Mouse (Mus musculus) embryo, embryonic 10.5 days (tissue): ENCODE measurements at regions not wholly inside any gene's neighbourhood (a gene's known extent, or its start where the extent isn't known, plus 50 kb on each side); places are given as distances from the start of the nearest gene placed in this dataset.
"Not testable (repeated sequence)": the region's sequence is repeated elsewhere in the genome, so short reads cannot be mapped to it uniquely, and the experiment has no call there.

Experiments
- DNase-seq: peaks from one replicate; pipeline ENCODE4 v3.0.0-alpha.2; 2015; ENCODE audit warnings: low spot score

DNA sequence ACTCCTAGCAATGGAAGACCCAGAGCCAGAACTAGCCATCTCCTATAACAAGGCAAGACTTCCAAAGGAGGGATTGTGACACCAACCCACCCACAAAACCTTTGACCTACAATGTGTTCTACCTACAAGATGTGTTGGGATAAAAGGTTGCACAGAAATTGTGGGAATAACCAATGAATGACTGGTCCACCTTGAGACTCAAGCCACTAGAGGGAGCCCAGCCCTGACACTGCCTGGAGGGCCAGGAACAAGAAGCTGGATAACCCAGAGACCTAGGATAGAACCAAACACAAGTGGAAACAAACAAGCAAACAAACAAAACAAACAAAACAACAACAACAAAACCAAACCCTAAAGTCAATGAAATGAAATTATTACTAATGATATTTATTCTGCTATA lies 288.8 kb downstream of the Dchs2 start:
- peak; percentile 42 for DNase-seq

DNA sequence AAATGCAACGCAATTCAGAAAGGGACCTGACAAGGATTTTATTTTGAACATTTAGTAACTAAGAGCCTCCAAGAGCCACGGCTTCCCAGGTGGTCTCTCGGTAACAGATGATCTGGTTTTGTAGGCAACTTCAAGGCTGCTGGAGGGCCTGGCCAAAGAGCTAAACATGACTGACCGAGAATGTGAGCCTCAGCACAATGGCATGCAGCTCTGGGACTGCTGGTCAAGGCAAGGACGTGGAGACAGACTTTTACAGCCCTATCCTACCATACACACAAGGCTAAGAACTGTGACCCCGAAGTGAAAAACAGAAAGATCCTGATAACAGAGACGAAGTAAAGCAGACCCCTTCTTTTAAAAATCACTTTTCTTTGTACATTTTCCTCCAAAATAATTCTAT lies 296.5 kb downstream of the Dchs2 start:
- no peak for DNase-seq

DNA sequence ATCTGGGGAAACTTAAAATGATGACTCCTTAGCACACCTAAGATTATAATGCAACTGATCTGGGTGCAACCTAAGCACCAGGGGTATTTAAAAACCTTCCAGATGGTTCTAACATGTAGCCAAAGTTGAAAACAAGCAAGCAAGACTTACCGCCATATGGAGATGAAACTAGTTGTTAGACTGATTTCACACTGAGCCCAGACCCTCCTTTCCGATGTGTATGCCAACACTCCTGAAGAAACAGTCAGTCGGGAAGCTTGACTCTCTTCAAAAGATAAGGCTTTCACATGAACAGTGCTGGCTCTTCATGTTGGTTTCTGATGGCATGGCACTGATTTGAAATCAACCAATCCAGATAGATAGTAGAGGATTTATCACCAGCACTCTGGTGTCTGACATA lies 301.6 kb downstream of the Dchs2 start:
- no peak for DNase-seq

DNA sequence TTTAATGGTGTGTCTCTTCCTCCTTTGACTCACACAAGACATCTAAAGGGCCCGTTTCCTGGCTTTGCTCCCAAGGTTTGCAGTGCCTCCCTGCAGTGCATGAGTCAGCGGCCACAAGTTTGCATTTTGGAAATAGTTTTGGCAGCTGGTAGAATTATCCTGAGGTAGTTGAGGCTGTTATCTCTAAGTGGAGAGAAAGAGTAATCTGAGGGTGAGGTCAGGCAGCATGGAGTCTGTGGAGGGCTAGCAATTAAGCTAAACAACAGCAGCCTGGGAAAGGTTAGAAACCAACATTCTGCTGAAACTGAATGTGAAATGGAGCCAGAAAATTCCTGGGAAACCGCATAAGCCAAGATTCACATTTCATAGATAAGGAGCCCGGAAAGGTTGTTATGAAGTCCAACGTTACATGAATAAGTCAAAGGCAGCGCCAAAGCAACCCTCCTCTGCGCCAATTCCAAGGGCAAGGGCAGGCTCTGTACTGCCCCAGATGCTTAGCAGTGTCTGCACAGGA lies 318.5 kb downstream of the Dchs2 start:
- no peak for DNase-seq

DNA sequence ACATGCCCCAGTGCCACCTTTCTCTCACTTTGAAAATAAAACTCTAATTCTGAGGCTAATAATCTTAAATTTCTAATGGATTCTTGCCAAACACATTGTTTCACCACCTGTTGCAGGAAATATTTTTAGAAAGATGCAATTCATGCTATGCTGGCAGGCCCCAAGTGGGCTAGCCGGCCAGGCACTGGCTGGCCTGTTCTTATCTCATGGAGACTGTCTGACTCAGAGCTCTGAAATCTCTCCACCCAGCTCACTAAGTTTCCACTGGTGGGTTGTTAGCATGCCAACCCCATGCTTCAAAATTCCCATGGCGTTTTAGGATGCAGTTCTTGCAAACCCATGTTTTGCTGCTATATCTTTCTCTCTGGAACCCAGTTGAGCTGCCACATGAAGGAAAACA lies 315.5 kb upstream of the Sfrp2 start:
- no peak for DNase-seq

DNA sequence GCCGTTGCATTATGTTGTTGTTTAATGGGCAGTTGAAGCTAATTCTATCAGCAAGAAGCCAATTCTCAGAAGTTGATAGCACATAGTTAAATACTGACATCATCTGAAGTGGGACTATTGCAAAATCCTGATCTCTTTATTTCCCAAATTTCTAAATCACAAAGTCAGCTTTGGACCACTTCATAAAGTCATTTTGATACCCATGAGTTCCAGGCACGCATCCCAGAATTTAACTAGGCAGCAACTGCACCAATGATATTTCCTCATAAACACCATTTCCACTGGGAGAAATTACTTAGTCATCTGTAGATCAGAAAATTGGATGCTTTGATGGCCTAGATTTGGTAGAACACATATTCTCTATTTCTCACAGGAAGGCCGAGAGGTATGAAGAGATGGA lies 314.8 kb upstream of the Sfrp2 start:
- DNase-seq, result no peak

DNA sequence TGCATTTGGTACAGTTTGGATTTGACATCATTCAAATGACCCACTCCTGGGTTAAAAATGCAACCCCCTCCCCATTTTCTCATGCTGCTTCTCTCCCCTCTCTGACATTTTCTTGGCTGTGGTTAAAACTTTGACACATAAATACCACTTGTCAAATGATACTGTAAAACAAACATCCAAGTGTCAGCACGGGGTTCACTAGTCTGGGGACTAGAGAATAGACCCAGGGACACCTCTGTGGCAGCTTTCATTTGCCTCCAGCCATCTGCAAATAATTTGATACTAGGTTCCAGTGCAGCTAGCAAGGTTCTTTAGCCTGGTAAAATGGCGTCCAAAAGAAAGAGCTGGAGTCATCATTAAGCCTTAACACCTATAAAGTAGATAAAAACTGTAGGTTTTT lies 312.7 kb upstream of the Sfrp2 start:
- no peak for DNase-seq

DNA sequence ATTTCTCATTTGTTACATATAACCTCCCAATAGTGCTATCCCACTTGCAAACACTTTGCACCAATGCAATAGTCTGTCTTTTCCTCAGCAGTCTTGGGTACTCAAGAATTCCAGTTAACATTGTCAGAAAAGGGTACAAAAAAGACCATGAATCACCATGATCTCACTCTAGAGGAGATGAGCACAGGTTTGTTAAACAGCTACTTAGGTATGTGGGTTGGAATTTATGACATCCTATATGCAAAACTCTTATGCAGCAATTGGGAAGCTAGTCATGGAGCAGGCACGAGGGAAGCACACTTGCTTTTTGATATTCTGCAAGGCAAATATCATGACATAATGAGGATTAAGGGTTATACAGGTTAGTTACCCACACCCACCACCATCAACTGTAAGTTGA lies 307.7 kb upstream of the Sfrp2 start:
- no peak for DNase-seq

DNA sequence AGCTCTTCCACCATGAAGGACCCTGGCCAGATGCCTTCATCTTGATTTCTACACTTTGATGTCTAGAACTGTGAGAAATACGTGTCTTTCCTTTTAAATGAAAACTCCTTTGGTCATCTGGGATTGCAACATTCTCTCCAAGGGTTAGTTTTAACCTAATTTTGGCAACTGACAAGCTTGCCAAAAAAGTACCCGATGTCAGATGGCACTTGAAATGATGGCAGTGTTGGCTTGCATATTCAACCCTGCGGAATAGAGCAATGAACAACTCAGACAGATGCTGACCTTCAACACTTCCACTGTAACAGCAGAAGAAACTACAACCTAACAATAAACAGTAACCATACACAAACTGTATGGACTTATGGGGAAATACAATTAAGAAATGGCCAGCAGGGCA lies 286.9 kb upstream of the Sfrp2 start:
- DNase-seq, result no peak

DNA sequence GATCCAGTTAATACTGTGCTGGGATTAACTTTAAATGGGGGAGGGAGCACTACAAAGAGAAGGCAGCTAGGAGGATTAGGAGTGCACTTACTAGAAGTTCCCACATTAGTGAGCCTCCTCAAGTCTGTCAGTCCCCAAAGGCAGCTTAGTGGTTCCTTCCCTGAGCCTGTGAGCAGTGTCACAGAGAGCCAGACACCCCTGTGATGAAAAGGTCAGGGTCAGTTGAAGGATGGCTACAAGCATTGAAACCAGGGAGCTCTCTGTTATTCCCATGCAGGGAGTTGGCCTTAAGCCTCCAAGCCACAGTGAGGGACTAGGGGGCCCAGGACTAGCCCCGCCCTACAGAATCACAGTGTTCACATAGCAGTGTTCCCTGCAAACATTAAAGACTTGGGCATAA lies 285.9 kb upstream of the Sfrp2 start:
- no peak for DNase-seq

DNA sequence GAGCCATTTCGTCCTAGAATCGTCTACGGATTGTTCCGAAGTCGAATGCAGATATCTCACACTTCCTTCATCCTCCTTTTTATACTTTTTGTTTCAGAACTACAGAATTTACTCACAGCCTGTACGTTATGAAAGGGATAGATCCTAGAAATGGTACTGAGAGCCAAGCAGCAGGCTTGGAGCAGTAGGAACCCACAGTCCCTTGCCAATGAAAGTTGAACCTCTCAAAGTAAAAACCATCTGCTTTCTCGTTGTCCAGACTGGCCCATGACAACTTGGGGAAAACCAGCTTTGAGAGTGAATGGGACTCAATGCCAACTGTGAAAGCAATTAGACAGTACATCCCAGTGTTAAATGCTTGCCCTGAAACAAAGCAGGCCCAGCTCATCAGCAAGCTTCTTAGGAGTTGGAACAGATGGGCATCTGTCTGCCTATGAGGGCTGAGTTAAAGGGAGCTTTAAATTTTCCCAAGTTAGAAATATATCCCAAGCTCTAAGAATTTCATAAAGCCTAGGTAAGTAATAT lies 279.9 kb upstream of the Sfrp2 start:
- DNase-seq, result no peak

DNA sequence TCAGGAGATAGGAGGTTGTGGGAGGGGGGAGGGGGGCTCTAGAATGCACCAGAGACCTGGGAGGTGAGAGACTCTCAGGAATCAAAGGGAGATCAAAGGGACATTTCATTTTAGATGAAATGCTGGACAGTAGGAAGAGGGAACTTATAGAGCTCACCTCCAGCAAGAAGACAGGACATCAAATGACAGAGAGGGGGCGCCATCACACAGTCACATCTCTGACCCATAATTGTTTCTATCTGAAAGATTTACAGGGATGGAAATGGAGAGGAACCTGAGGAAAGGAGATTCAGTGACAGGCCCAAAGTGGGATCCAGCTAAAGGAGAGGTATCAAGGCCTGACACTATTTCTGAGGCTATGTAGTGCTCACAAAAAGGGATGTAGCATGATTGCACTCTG lies 270.5 kb upstream of the Sfrp2 start:
- peak; percentile 45 for DNase-seq

DNA sequence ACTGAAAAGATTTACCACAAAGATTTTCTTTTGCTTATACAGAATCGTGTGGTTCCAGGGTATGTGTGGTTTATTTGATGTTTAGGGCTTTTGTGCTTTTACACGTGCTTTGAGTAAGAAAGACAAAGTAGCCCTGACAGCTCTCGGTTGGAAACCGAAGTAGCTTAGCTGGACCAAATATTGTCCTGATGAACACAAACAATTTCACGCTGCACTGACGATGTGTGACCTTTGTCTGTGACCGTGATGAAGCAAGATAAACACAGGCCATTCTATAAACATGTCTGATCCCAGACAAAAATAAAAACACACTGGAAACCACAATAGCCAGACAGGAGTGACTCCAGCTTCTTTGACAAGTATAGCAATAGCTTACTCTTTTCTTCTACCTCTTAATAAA lies 262.2 kb upstream of the Sfrp2 start:
- DNase-seq, result peak; percentile 24

DNA sequence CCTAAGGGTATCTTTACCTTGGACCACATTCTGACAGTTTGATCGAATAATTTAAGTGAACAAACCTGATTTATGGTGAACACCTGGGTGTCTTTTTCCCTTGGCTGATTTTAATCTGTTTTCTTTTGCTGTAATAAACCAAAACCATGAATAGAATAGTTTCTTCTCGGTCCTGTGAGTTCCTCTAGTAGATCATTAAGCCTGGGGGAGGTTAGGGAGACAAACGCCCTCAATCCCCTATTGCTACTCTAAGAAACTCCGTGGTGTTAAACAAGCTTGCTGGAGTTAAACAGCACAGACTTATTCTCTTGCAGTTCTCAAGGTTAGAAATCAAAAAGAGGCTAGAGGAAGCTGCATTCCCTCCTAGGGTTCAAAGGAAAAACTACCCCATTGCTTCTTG lies 249.5 kb upstream of the Sfrp2 start:
- no peak for DNase-seq

DNA sequence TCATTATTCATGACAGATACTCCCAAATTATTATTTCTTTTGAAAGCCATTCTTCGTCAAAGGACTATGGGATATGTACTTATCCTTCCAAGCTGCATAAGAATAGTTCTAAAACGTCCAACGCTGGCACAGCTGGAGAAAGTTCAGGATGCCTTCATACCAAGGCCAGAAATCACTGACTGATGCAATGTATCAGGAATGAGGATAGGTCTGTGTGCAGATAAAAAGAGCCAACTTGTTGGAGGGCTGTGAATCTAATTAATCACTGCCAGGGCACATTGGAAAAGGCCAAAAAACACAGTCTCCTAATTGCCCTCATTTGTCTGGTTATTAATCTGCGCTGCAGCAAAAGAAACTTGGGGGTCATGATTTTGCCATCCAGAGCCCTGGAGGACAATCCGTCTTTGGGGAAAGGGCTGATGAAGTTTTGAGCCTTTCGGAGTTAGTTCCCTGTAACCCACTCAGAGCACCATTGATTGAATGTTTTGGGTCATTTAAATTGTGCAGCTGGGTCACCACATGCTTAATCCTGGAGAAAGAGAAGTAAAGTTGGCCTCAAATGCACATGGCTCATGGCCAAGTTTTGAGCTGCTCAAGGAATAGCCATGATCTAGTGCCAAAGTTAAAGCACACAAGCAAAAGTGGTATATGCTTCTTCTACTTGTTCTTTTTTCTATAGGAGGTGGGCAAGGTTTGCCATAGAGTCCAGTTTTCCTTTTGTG lies 248.0 kb upstream of the Sfrp2 start:
- peak; percentile 10 for DNase-seq

DNA sequence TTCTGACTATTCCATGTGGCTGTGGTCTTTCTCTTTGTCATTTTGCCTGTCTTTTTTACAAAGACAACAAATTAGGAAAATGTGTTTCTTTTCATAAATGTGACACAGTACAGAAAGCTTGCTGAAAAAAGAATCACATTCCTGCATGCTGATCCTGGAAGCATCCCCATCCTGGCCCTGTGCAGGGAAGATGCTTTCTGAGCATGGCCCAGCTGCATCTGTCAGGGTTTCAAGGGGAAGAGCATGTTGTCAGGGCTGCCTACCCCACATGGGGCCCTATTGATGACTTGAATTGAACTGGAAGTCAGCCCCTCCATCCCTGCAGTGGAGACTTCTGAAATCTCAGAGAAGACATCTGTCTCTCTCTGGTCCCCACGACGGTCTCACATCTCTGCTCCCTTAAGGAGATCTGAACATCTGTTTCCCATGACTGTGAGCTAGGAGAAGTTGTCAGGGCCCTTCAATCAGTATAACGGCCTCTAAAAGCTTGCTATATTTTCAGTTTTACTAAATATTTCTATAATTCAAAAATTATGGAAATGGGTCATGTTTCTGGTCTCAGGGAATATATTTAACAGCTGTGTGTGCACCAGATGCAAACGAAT lies 235.8 kb upstream of the Sfrp2 start:
- DNase-seq, result no peak

DNA sequence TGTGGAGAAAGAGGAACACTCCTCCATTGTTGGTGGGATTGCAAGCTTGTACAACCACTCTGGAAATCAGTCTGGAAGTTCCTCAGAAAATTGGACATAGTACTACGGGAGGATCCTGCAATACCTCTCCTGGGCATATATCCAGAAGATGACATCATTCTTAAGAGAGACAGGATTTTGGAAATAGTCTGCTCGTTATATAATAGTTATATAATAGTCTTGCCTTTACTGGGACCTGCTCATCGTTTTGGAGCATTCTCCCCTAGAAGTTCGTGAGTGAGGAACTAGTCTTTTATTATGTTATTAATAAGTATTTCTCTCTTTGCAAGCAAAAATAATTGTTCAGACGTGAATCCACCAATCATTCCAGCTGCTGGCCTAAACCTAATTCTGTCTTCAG lies 229.5 kb upstream of the Sfrp2 start:
- not testable (repeated sequence) for DNase-seq

DNA sequence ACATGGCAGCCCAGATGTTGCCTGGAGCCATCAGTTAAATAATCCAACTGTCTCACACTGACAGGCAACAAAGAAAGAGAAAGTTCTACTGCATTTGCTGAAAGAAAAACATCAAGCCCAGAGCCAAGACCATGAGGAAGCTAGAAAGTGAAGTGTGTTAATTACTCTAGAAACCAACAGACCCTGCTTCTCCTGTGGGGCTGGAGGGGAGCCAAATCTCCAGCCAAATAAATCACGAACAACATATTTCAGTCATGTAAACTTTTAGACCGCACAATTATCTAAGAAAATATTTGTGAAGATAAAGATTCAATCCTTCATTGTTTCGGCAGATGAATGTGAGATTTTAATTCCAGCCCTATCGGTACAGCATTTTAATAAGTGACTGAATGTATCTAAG lies 228.9 kb upstream of the Sfrp2 start:
- DNase-seq, result no peak

DNA sequence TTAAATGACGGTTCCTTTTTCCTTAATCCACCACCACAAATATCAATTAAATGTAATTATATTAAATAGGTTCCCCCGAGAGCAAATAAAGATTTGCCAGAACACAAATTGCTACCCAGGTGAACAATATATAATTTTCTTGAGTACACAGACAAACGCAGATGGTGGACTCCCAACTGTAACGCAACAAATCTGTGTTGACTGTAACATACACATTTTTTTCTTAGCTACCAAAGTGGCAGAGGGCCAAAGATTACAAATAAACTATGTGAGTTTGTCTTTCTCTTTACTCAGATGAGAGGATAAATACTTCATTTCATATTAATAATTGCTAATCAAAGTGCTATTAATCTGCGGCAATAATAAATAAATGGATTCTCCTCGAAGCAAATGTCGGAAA lies 228.4 kb upstream of the Sfrp2 start:
- DNase-seq, result no peak

DNA sequence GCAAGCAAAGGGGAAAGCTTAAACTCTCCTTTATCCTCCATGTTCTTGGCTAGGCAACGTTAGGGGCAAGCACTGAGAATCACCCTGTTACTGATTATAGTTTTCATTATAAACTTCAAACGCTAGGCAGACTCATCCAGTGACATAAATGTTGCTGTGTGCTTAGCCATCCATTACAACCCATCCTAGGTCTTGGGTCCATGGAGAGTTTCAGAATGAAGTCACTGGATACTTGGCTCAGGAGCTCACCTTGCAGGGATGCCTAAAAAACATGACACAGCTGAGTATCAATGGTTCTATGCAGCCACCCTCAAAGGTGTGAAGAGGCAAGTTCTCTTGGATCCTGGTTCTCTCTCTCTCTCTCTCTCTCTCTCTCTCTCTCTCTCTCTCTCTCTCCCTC lies 227.2 kb upstream of the Sfrp2 start:
- no peak for DNase-seq

DNA sequence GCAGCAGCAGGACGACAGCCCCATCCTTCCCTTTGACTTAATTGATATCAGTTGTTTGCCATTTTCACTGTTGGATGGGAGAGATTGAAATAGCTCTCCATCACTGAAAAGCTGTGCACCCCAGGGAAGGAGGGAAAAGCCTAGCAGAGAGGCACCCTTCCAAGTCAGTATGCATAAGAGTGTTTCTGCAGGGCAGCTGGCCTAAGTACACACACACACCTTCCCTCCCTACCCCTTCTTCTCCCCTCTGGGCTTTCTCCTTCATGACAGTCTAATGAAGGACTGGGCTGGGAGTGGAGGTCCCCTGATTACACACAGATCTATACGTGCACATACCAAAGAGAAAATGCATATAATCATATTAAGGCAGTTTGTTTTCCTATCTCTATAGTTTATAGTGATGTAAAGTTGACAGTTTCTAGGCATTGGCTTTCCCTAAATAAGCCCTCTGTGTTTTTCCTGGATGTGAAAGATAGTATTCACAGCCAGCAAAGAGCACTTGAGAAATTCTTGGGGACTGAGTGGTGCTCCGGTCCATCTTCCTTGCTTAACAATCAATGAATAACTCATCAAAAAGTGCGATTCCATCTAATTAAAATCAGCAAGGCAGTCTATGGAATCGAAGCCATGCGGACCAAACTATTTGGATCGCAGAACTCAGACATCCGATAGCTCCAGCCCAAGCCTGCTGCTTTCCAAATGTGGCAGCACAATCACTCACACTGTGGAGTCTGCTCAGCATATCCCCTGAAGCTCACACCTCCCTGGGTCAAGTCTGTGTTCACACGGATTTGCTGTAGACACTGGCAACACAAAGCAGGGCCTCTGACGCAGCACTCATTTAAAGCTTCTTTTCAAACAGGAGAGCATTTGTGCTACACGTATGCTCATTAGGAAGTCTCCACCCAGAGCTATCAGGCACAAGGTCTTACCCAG lies 224.9 kb upstream of the Sfrp2 start:
- no peak for DNase-seq

DNA sequence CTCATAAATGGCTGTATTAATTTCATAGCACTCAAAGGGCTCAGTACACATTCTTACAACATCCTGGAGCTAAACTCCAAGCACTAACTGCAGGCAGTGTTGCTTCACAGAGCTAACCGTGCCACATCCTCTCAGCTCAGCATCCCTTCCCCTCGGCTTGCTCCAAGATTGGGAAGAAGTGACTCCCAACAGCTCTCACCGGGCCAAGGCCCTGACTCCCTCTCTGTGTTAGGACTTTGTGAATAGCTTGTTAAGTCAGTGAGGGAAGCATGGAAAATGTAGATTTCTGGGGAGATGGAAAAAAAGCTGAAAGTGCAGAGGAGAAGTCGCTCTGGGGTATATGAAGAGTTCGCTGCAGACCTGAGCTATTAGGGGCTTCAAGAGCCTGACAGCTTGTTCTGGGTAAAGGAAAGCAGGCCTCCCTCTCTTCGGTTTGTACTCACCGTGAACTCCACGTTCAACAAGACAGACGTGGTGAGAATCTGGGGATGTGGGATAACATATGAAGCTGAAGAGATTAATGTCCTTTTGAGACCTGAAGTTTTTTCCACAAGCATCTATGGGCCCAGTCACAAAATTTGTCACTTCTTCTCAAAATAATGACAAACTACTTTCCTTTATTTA lies 213.5 kb upstream of the Sfrp2 start:
- DNase-seq, result no peak
